Mouse (Mus musculus): ENCODE results near the gene Hist1h4k. TPM values are rescaled to one million over a fixed set of nuclear protein-coding genes. Genes with fewer than 3 reads are reported as not detected.
A peak's percentile ranks its signal among the peaks of the same experiment; 100 is the strongest.
"Not testable (repeated sequence)": the region's sequence is repeated elsewhere in the genome, so short reads cannot be mapped to it uniquely, and the experiment has no call there.

The Hist1h4k gene
- polyA plus RNA-seq, 1 experiment from 2014 or later, result 6.4 TPM

GRCm38 (mm10) chr13:21721757-21722372 lies 28.4 kb downstream of the Hist1h4k start, which contains the start of gene Hist1h2bm:
Gene Hist1h2bm, plus strand, starts transcription at chr13:21722044.
- H3K9me3 ChIP-seq (replicated peaks); H3K27me3 ChIP-seq (ENCODE audit: low read depth, poor library complexity, severe bottlenecking); H3K36me3 ChIP-seq: not testable (repeated sequence)
- WGBS, result under 1% methylated on average over 37 of the region's 37 CpGs
- peak within 1 kb of the TSS; percentile 54 for H3K4me3 ChIP-seq
- H3K4me1 ChIP-seq, result peaks cover 43% of the 10 kb centered on the region
- peak within 1 kb of the TSS; percentile 97 for H3K27ac ChIP-seq (replicated peaks)
- peak; percentile 79 for DNase-seq (ENCODE audit: low spot score)

DNA sequence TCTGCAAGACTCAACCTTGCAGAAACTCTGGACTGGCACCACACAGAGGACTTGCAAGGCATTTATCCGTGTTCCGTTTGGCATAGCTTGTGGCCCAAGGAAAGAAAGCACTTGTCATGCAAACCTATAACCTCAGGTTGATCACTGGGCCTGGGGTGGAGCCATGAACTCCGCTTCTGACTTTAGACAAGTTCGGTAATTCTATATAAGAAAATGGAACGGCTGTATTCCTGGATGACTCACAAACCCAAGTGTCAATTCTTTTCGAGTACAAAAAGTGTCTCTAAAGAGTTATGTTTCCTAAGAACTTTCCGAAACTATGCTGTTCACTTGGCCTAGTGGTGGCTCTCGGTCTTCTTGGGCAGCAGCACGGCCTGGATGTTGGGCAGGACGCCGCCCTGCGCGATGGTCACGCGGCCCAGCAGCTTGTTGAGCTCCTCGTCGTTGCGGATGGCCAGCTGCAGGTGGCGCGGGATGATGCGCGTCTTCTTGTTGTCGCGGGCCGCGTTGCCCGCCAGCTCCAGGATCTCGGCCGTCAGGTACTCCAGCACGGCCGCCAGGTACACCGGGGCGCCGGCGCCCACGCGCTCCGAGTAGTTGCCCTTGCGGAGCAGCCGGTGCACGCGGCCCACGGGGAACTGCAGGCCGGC lies 29.1 kb downstream of the Hist1h4k start:
- peak overlapping the region; percentile 97 for H3K27ac ChIP-seq (replicated peaks)
- H3K36me3 ChIP-seq; H3K9me3 ChIP-seq (replicated peaks); H3K27me3 ChIP-seq (ENCODE audit: low read depth, poor library complexity, severe bottlenecking): not testable (repeated sequence)
- H3K4me1 ChIP-seq, result peaks cover 38% of the 10 kb centered on the region
- WGBS, result 2% methylated on average over 26 of the region's 44 CpGs
- DNase-seq (ENCODE audit: low spot score), result peak; percentile 54
- H3K4me3 ChIP-seq, result peak overlapping the region; percentile 54

DNA sequence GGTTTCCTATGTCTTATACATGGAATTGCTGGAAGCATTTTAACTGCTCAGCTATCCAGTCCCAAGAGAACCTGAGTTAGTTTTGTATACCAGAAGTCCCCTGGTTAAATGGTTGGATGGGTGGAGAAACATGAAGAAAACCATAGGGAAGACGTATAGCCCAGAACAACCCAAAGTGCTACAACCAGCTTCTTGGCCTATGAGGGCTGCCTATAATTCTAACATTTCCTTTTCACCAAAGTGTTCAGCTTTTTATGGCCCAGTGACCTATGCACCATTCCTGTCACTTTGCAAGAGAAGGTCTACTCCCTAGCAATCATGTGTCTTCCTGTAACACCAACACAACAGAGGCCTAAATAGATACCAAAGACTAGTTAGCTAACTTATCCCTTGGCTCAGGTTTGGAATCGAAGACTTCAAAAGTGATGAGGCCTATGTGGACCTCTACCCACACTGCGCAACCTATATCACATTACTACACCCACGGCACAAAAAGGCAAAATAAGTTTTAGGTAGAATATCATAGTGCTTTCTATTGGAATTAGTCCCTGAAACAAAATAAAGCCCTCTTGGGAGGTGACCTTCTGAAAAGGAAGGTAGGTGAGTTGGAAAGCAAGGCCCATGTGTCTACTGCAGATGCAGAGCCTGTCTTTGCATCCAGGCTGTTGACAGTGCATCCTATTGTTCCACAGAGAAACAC lies 31.8 kb downstream of the Hist1h4k start:
- H3K27ac ChIP-seq (replicated peaks), result peak overlapping the region; percentile 87
- H3K4me3 ChIP-seq, result peak overlapping the region; percentile 56
- no peaks in the 10 kb centered on the region for H3K9me3 ChIP-seq (replicated peaks)
- H3K4me1 ChIP-seq, result peaks cover 47% of the 10 kb centered on the region
- H3K27me3 ChIP-seq (ENCODE audit: low read depth, poor library complexity, severe bottlenecking), result no peaks in the 10 kb centered on the region
- H3K36me3 ChIP-seq, result no peaks in the 10 kb centered on the region
- DNase-seq (ENCODE audit: low spot score), result peak; percentile 37
- WGBS, result 55% methylated on average over 4 of the region's 4 CpGs

- DNase-seq (ENCODE audit: low spot score), result peak; percentile 87
- H3K27me3 ChIP-seq (ENCODE audit: low read depth, poor library complexity, severe bottlenecking); H3K9me3 ChIP-seq (replicated peaks); H3K36me3 ChIP-seq: not testable (repeated sequence)
- H3K4me3 ChIP-seq, result peak within 1 kb of the TSS; percentile 57
- peaks cover 42% of the 10 kb centered on the region for H3K4me1 ChIP-seq
- WGBS, result 1% methylated on average over 29 of the region's 56 CpGs
- peak within 1 kb of the TSS; percentile 94 for H3K27ac ChIP-seq (replicated peaks)
Observed at GRCm38 (mm10) chr13:21717397-21718357, 32.6 kb downstream of the Hist1h4k start, which contains the start of gene Hist1h3h. Gene Hist1h3h, plus strand, starts transcription at chr13:21717659.

- Histone ChIP-seq H3K4me1 (peaks cover 39% of the 10 kb centered on the region), H3K27ac (replicated peaks) (peak overlapping the region; percentile 94), H3K4me3 (peak overlapping the region; percentile 57)
- H3K27me3 ChIP-seq (ENCODE audit: low read depth, poor library complexity, severe bottlenecking); H3K9me3 ChIP-seq (replicated peaks); H3K36me3 ChIP-seq: not testable (repeated sequence)
- peak; percentile 58 for DNase-seq (ENCODE audit: low spot score)
- WGBS, result under 1% methylated on average over 15 of the region's 38 CpGs
Observed at GRCm38 (mm10) chr13:21716540-21717391, 33.5 kb downstream of the Hist1h4k start.

- peak; percentile 82 for DNase-seq (ENCODE audit: low spot score)
- WGBS, result under 1% methylated on average over 37 of the region's 50 CpGs
- H3K36me3 ChIP-seq; H3K9me3 ChIP-seq (replicated peaks); H3K27me3 ChIP-seq (ENCODE audit: low read depth, poor library complexity, severe bottlenecking): not testable (repeated sequence)
- Histone ChIP-seq H3K4me3 (peak within 1 kb of the TSS; percentile 57), H3K27ac (replicated peaks) (peak within 1 kb of the TSS; percentile 94), H3K4me1 (peaks cover 41% of the 10 kb centered on the region)
Observed at GRCm38 (mm10) chr13:21715864-21716539, 34.3 kb downstream of the Hist1h4k start, which contains the start of the genes Hist1h2bl and Hist1h2ai. Gene Hist1h2bl, minus strand, starts transcription at chr13:21716143. Gene Hist1h2ai, plus strand, starts transcription at chr13:21716422.

DNA sequence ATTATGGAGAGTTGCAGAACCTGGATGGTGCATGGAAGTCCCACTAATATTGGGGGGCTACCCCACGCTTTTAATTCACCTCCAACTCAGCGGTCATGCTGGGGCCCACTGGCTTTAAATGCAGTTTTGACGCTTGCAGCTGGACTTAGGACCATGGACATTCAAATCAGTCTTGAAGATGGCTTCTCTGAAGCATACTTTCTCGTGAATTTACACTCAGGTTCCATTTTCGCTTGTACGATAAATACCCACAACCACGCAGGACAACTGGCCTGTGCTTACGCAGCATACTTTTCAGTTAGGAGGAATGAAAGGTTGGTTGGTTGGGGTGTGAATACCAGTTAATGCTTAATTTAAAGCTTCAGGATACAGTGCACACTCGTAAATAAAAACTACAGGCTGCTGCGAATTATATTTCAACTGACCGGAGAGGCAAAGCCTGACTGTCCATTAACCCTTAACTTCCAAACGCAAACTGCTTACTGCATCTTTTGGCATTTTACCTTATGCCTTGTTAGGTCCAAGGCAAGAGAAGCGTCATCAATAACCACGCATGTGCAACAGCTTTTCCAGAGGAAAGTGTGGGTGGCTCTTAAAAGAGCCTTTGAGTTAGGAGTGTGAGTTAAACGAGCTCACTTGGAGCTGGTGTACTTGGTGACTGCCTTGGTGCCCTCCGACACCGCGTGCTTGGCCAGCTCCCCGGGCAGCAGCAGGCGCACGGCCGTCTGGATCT lies 35.0 kb downstream of the Hist1h4k start:
- WGBS, result 1% methylated on average over 22 of the region's 22 CpGs
- Histone ChIP-seq H3K36me3 (no peaks in the 10 kb centered on the region), H3K4me1 (peaks cover 34% of the 10 kb centered on the region), H3K9me3 (replicated peaks) (no peaks in the 10 kb centered on the region), H3K27me3 (ENCODE audit: low read depth, poor library complexity, severe bottlenecking) (no peaks in the 10 kb centered on the region), H3K4me3 (peak overlapping the region; percentile 57), H3K27ac (replicated peaks) (peak overlapping the region; percentile 92)
- peak; percentile 48 for DNase-seq (ENCODE audit: low spot score)

DNA sequence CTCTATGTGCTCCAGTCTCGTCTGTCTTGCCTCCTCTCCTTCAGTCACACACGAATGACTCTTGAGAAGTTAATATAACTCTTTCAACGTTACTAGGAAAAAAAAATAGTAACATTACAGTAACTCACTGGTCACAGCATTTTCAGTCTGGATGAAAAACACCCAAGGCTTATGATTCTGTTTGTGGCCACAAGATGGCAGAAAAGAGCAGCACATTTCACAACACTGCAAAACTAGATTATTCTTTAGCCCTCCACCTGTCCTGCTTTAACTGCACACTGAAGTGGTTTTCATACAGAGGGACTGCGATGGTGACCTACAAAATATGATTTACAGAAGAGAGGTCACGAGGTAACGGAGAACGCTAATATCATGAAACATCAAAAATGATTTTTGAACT lies 35.6 kb downstream of the Hist1h4k start:
- no peaks in the 10 kb centered on the region for H3K9me3 ChIP-seq (replicated peaks)
- H3K36me3 ChIP-seq, result no peaks in the 10 kb centered on the region
- H3K27me3 ChIP-seq (ENCODE audit: low read depth, poor library complexity, severe bottlenecking), result no peaks in the 10 kb centered on the region
- 2% methylated on average over 7 of the region's 7 CpGs for WGBS
- DNase-seq (ENCODE audit: low spot score), result peak; percentile 41
- H3K27ac ChIP-seq (replicated peaks), result peak overlapping the region; percentile 92
- peak overlapping the region; percentile 57 for H3K4me3 ChIP-seq
- H3K4me1 ChIP-seq, result peaks cover 28% of the 10 kb centered on the region

DNA sequence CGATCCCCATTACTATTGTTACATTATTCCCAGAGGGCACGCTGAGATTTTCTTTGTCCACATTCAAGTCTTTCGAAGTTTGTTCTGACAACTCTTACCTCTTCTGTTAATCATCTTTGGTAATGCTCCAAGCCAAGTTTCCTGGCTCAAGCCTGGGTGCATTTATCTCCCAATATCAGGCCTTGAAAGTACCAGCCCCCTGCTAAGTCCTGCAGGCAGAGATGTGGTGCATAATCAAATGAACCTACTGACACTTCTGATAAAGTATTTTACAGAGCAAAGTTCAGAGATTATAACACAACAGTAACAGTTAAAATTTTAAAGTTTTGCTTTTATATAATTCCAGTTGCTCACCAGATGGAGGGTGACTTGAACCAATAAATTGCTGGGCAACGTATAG lies 38.6 kb downstream of the Hist1h4k start:
- no peak overlapping the region for H3K27ac ChIP-seq (replicated peaks)
- WGBS, result 31% methylated on average over 4 of the region's 4 CpGs
- H3K9me3 ChIP-seq (replicated peaks), result no peaks in the 10 kb centered on the region
- no peaks in the 10 kb centered on the region for H3K27me3 ChIP-seq (ENCODE audit: low read depth, poor library complexity, severe bottlenecking)
- H3K4me1 ChIP-seq, result peaks cover 12% of the 10 kb centered on the region
- peak overlapping the region; percentile 68 for H3K4me3 ChIP-seq
- DNase-seq (ENCODE audit: low spot score), result no peak
- H3K36me3 ChIP-seq, result no peaks in the 10 kb centered on the region

GRCm38 (mm10) chr13:21710821-21711525 lies 39.3 kb downstream of the Hist1h4k start:
- Histone ChIP-seq H3K27ac (replicated peaks) (peak overlapping the region; percentile 79), H3K4me1 (peaks cover 12% of the 10 kb centered on the region), H3K9me3 (replicated peaks) (no peaks in the 10 kb centered on the region), H3K36me3 (no peaks in the 10 kb centered on the region), H3K4me3 (peak overlapping the region; percentile 68), H3K27me3 (ENCODE audit: low read depth, poor library complexity, severe bottlenecking) (no peaks in the 10 kb centered on the region)
- peak; percentile 71 for DNase-seq (ENCODE audit: low spot score)
- WGBS, result 2% methylated on average over 22 of the region's 22 CpGs
